Mouse (Mus musculus) embryonic facial prominence, embryonic 10.5 days (tissue): ENCODE measurements around the gene Kap. TPM values are rescaled to one million over a fixed set of nuclear protein-coding genes. Genes with fewer than 3 reads are reported as not detected.
A peak's percentile ranks its signal among the peaks of the same experiment; 100 is the strongest.
"Not testable (repeated sequence)": the region's sequence is repeated elsewhere in the genome, so short reads cannot be mapped to it uniquely, and the experiment has no call there.

Source experiments
- DNase-seq: peaks from one replicate; pipeline ENCODE4 v3.0.0-alpha.2; 2017; ENCODE audit warnings: low spot score
- H3K27ac ChIP-seq: fragments of 300-500 bp; sonication (generic); replicated peaks from 2 replicates; pipeline ENCODE4 v1.5.1; 2016; ENCODE audit warnings: mild to moderate bottlenecking
- H3K27me3 ChIP-seq: fragments of 300-500 bp; sonication (generic); replicated peaks from 2 replicates; pipeline ENCODE4 v1.6.1; 2016; ENCODE audit warnings: low read depth, mild to moderate bottlenecking; ENCODE audit not compliant: poor library complexity, severe bottlenecking
- H3K36me3 ChIP-seq: fragments of 300-500 bp; sonication (generic); replicated peaks from 2 replicates; pipeline ENCODE4 v1.6.1; 2016; ENCODE audit warnings: mild to moderate bottlenecking, moderate library complexity
- H3K4me1 ChIP-seq: fragments of 300-500 bp; sonication (generic); 2 replicates; pipeline ENCODE4 v1.6.1; 2016
- H3K4me3 ChIP-seq: fragments of 300-500 bp; sonication (generic); 2 replicates; pipeline ENCODE4 v1.5.1; 2016; ENCODE audit warnings: mild to moderate bottlenecking, moderate library complexity
- H3K9me3 ChIP-seq: fragments of 300-500 bp; sonication (generic); 2 replicates; pipeline ENCODE4 v1.6.1; 2016; ENCODE audit warnings: mild to moderate bottlenecking
- WGBS: fragments of 180-500 bp; shearing (Covaris S2); methylation state at CpG from one replicate; pipeline ENCODE4 v1.1.7; 2016; 5-methylcytosine and 5-hydroxymethylcytosine counted together
- polyA plus RNA-seq: library from polyadenylated mRNA; unstranded; fragments of >200 nt; fragmentation: Nextera tagmentation; extraction: Ambion mirVana; gene quantifications from 2 replicates; pipeline ENCODE4 v1.2.1, GENCODE M21; 2016

Kap gene
- not detected in 2 replicates for polyA plus RNA-seq

- no peaks in the 10 kb centered on the region for H3K4me1 ChIP-seq
- no peaks in the 10 kb centered on the region for H3K36me3 ChIP-seq
- no peaks in the 10 kb centered on the region for H3K27me3 ChIP-seq
- no peak within 1 kb of the TSS for H3K27ac ChIP-seq
- no peaks in the 10 kb centered on the region for H3K9me3 ChIP-seq
- no peak within 1 kb of the TSS for H3K4me3 ChIP-seq
- WGBS: 79% methylated on average over 1 of the region's 1 CpGs
- DNase-seq: no peak
Observed at GRCm38 (mm10) chr6:133853526-133853925, at the start of gene Kap. Kap (minus strand) TSS chr6:133853762.

GRCm38 (mm10) chr6:133885871-133886415 lies 32.4 kb upstream of the Kap start:
- DNase-seq: no peak
- H3K9me3 ChIP-seq: 0 out of 2 replicates have a peak, but pooled peaks cover 3% of the 10 kb centered on the region
- no peak overlapping the region for H3K27ac ChIP-seq
- H3K27me3 ChIP-seq: no peaks in the 10 kb centered on the region
- H3K36me3 ChIP-seq: no peaks in the 10 kb centered on the region
- WGBS: 91% methylated on average over 5 of the region's 5 CpGs
- H3K4me3 ChIP-seq: no peak overlapping the region
- H3K4me1 ChIP-seq: no peaks in the 10 kb centered on the region

- Histone ChIP-seq H3K27ac (no peak overlapping the region), H3K4me1 (no peaks in the 10 kb centered on the region), H3K27me3 (no peaks in the 10 kb centered on the region), H3K36me3 (no peaks in the 10 kb centered on the region), H3K4me3 (no peak overlapping the region), H3K9me3 (0 out of 2 replicates have a peak, but pooled peaks cover 3% of the 10 kb centered on the region)
- DNase-seq: no peak
- 86% methylated on average over 5 of the region's 5 CpGs for WGBS
Observed at GRCm38 (mm10) chr6:133883446-133883985, 30.0 kb upstream of the Kap start.

- H3K27ac ChIP-seq: no peak overlapping the region
- no peaks in the 10 kb centered on the region for H3K9me3 ChIP-seq
- no peaks in the 10 kb centered on the region for H3K4me1 ChIP-seq
- DNase-seq: peak; percentile 30
- no peaks in the 10 kb centered on the region for H3K27me3 ChIP-seq
- no peaks in the 10 kb centered on the region for H3K36me3 ChIP-seq
- H3K4me3 ChIP-seq: no peak overlapping the region
- WGBS: 31% methylated on average over 12 of the region's 12 CpGs
Observed at GRCm38 (mm10) chr6:133875906-133876462, 22.4 kb upstream of the Kap start.

- DNase-seq: no peak
- Histone ChIP-seq H3K4me1 (no peaks in the 10 kb centered on the region), H3K27ac (no peak overlapping the region), H3K27me3 (no peaks in the 10 kb centered on the region), H3K36me3 (no peaks in the 10 kb centered on the region), H3K9me3 (no peaks in the 10 kb centered on the region), H3K4me3 (no peak overlapping the region)
- 78% methylated on average over 2 of the region's 2 CpGs for WGBS
Observed at GRCm38 (mm10) chr6:133872667-133873066, 19.1 kb upstream of the Kap start.

GRCm38 (mm10) chr6:133871131-133871530 lies 17.6 kb upstream of the Kap start:
- no peak for DNase-seq
- H3K4me3 ChIP-seq: no peak overlapping the region
- no peaks in the 10 kb centered on the region for H3K4me1 ChIP-seq
- H3K36me3 ChIP-seq: no peaks in the 10 kb centered on the region
- 78% methylated on average over 1 of the region's 1 CpGs for WGBS
- no peaks in the 10 kb centered on the region for H3K9me3 ChIP-seq
- H3K27me3 ChIP-seq: no peaks in the 10 kb centered on the region
- no peak overlapping the region for H3K27ac ChIP-seq

GRCm38 (mm10) chr6:133868381-133868780 lies 14.8 kb upstream of the Kap start:
- Histone ChIP-seq H3K36me3 (no peaks in the 10 kb centered on the region), H3K27me3 (no peaks in the 10 kb centered on the region), H3K4me1 (no peaks in the 10 kb centered on the region), H3K27ac (no peak overlapping the region), H3K9me3 (no peaks in the 10 kb centered on the region), H3K4me3 (no peak overlapping the region)
- no peak for DNase-seq
- 76% methylated on average over 1 of the region's 1 CpGs for WGBS

- DNase-seq: no peak
- H3K4me3 ChIP-seq: no peak overlapping the region
- no peak overlapping the region for H3K27ac ChIP-seq
- WGBS: 82% methylated on average over 2 of the region's 2 CpGs
- no peaks in the 10 kb centered on the region for H3K9me3 ChIP-seq
- H3K27me3 ChIP-seq: no peaks in the 10 kb centered on the region
- H3K4me1 ChIP-seq: no peaks in the 10 kb centered on the region
- H3K36me3 ChIP-seq: no peaks in the 10 kb centered on the region
Observed at GRCm38 (mm10) chr6:133855871-133856270, 2.3 kb upstream of the Kap start.

- DNase-seq: no peak
- no peak overlapping the region for H3K27ac ChIP-seq
- 83% methylated on average over 2 of the region's 2 CpGs for WGBS
- no peaks in the 10 kb centered on the region for H3K4me1 ChIP-seq
- H3K27me3 ChIP-seq: no peaks in the 10 kb centered on the region
- no peaks in the 10 kb centered on the region for H3K36me3 ChIP-seq
- H3K9me3 ChIP-seq: no peaks in the 10 kb centered on the region
- H3K4me3 ChIP-seq: no peak overlapping the region
Observed at GRCm38 (mm10) chr6:133849359-133849758, 4.2 kb downstream of the Kap start.

- DNase-seq, H3K27ac ChIP-seq, H3K36me3 ChIP-seq, H3K4me3 ChIP-seq, H3K27me3 ChIP-seq, H3K4me1 ChIP-seq, H3K9me3 ChIP-seq: not testable (repeated sequence)
- WGBS: 85% methylated on average over 6 of the region's 6 CpGs
Observed at GRCm38 (mm10) chr6:133848861-133849260, 4.7 kb downstream of the Kap start.

- WGBS: 86% methylated on average over 29 of the region's 29 CpGs
- H3K27ac ChIP-seq, H3K36me3 ChIP-seq, H3K4me3 ChIP-seq, H3K4me1 ChIP-seq, H3K27me3 ChIP-seq, DNase-seq, H3K9me3 ChIP-seq: not testable (repeated sequence)
Observed at GRCm38 (mm10) chr6:133838296-133838995, 15.1 kb downstream of the Kap start.

GRCm38 (mm10) chr6:133812342-133812741 lies 41.2 kb downstream of the Kap start:
- Histone ChIP-seq H3K36me3 (no peaks in the 10 kb centered on the region), H3K27ac (no peak overlapping the region)
- WGBS: 53% methylated on average over 1 of the region's 1 CpGs

More at GRCm38 (mm10) chr6:133812342-133812741, 41.2 kb downstream of the Kap start:
- H3K9me3 ChIP-seq: no peaks in the 10 kb centered on the region
- no peaks in the 10 kb centered on the region for H3K27me3 ChIP-seq
- DNase-seq: peak; percentile 7
- no peaks in the 10 kb centered on the region for H3K4me1 ChIP-seq
- H3K4me3 ChIP-seq: no peak overlapping the region
